Mouse (Mus musculus): ENCODE results near the gene Tmem123. TPM values are rescaled to one million over a fixed set of nuclear protein-coding genes. Genes with fewer than 3 reads are reported as not detected.
A peak's percentile ranks its signal among the peaks of the same experiment; 100 is the strongest.

Tmem123 gene
- total RNA-seq, 1 experiment from 2014 or later: 209 TPM

DNA sequence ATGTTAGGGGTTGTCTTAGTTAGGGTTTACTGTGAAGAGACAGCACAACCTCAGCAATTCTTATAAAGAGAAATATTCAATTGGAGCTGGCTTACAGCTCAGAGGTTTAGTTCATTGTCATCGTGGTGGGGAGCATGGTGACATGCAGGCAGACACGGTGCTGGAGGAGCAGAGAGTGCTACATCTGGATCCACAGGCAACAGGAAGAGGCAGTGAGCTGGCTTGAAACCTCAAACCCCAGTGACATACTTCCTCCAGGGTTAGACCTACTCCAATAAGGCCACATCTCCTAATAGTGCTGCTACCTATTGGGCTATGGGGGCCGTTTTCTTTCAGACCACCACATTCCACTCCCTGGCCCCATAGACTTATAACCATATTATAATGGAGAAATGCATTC lies 12.1 kb downstream of the Tmem123 start:
- DNase-seq: no peak

DNA sequence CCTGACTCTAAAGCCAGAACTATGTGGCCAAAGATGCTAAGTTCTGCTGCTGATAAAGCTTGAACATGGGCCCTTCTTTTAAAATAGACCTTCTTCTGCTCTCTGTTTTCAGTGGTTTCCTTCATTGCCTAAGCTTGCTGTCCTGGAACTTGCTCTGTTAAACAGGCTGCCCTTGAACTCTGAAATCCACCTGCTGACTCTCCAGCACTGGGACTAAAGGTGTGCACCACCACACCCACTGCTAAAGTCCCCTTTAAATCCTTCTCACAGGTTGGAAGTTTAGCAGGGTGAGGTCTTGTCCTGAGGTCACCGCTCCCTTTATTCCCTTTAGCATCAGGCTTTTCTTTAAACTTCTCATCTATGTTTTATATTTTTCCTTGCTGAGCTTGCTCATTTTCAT lies 13.1 kb downstream of the Tmem123 start:
- no peak for DNase-seq

DNA sequence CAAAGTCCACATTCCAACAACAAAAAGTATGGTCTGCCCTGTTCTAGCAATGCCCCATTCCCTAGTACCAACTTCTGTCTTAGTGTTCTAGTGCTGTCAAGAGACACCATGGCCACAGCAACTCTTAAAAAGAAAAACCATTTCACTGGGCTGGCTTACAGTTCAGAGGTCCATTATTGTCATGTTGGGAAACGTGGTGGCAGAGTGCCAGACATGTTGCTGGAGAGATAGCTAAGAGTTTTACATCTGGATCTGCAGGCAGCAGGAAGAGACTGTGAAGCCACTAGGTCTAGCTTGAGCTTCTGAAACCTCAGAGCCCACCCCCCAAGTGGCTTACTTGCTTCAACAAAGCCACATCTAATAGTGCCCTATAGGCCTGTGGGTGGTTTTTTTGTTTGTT lies 13.8 kb downstream of the Tmem123 start:
- DNase-seq: peak; percentile 24

DNA sequence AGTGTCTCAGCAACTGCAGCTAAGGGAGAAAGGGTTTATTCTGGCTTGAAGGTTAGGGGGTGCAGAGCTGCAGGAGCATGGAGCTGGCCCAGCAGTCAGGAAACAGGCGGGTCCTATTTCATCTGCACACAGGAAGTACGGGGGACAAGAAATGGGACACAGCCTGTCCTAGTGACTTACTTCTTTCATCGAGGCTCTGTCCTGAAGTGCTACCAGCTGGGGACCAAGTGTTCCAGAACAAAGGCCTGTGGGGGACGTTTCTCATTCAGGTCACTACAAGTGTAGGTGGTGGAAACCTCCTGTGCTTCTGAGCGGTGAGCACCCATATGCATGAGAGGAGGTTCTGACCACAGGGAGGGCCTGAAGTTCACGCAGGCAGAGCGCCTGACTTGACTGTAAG lies 14.9 kb downstream of the Tmem123 start:
- no peak for DNase-seq

DNA sequence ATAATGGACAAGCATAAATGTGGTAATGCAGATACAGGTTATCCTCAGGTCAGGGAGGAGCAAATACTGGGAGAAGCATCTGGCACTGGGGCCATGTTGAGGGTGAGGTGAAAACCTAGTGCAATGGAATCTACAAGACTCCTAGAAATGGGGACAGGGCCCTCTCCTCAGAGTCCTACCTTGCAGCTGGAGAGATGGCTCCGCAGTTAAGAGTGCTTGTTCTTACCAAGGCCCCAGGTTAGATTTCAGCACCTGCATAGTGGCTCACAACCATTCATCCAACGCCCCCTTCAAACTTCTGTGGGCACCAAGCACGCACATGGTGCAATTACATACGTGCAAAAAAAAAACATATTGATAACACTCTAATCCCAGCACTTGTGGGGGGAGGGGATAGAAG lies 15.9 kb downstream of the Tmem123 start:
- DNase-seq: no peak

DNA sequence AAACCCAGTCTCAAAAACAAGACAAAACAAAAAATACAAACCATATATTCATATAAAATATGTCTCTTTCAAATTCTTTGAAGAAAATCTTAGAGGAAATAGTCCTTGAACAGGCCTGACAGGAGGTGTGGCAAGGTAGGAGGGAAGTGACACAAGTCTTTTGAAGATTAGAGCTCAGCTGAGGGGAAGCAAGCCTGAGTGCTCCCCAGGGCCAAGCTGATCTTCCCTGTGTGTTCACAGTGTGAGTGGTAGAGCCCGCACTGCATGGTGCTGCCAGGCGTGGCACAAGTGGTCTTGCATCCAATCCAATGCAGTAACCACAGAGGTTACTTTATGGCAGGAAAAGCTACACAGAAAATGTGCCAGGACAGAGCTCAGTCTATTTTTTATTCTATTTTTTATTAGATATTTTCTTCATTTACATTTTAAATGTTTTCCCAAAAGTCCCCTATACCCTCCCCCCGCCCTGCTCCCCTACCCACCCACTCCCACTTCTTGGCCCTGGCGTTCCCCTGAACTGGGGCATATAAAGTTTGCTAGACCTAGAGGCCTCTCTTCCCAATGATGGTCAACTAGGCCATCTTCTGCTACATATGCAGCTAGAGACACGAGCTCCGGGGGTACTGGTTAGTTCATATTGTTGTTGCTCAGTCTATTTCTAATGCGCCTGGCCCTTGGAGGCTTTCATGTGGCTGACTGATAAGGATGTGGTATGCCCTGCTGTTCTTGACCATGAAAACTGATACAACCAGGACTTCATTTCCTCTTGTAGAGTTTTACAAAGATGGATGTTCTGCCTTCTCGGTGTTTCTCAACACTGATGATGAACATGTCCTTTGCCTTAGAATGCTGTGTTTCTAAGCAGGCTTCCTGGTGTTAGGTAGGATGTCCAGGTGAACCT lies 16.7 kb downstream of the Tmem123 start:
- no peak for DNase-seq

DNA sequence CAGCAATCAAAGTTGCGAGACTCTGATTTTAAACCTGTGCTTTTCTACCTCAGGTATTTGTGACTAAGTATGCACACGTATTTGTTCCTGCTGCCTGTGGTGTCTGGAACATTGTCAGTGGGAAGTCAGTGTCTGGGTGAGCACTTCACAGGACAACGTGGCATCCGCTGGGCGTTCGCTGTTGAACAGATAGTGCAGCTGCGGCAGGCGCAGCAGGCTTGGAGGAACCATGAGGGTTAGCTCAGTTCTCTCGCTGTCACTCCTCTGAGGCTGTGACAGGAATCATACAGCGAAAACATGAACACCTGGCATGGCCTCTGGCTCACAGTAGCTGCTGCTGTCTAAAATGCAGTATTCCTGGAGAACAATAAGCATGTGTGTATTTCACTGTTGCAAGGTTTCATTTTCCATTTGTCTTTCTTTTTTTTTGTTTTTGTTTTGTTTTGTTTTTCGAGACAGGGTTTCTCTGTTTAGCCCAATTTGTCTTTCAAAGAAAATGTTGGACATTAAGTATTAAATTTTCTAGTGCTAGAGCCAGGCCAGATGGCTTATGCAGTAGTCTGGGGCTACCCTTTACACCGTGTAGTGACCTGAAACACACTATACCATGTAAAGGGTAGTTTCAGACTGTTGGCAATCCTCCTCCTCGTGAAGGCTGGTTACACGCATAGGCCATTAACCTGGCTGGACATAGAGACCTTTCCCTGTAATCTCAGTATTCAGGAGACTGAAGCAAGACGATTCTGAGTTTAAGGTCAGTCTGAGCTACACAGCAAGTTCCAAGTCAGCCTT lies 20.2 kb downstream of the Tmem123 start:
- DNase-seq: no peak

DNA sequence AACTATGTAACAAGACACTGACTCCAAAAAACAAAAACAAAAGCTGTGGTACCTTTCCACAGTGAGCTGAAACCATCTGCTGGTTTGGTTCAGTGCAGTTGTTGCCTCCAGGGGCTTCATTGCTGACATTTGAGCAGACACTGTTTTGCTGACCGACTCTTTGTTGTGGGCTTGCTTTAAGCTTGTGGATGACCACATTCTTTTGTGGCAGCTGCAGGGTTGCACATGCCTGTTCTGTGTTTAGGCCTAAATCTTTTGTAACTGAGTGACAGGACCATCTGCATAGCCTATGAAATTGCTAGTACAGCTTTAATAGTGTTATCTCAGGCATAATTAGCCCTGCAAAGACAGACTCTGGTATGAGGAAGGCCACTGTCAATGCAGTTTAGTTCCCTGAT lies 20.8 kb downstream of the Tmem123 start:
- no peak for DNase-seq

DNA sequence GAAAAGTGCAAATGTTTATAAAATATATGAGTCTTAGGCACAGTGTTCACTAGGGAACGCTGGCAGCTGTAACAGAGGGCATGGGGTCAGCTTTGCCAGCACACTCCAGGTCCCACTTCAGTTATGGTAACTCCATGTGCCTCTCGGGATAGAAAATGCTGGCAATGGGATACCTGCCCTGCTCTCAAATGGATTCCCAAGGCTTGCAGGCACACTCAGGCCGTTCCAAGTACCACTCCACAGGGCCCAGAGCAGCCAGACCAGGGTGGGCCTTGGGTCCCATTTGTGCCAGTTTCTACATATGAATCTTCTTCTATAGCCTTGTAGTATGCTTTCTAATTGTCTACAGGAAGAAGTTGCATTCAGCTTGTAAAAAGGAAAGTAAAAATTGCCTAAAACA lies 21.6 kb downstream of the Tmem123 start:
- no peak for DNase-seq

DNA sequence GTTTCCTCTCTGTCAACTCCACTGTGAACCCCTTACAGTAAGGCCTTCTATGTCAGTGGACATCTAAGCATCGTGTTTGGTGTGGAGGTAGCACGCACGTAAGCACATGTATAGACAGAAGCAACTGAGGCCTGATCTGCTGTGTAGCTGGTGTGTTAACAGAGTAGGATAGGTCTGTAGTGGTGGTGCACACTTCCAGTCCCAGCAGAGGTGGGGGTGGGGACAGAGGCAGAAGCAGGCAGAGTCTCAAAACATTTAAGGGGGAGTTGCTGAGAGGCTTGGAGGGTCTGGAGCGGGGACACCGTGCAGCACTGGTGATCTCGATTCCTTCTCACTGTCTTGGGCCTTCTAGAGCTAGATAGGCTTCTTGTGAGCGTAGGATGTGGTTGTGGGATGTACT lies 22.2 kb downstream of the Tmem123 start:
- no peak for DNase-seq

DNA sequence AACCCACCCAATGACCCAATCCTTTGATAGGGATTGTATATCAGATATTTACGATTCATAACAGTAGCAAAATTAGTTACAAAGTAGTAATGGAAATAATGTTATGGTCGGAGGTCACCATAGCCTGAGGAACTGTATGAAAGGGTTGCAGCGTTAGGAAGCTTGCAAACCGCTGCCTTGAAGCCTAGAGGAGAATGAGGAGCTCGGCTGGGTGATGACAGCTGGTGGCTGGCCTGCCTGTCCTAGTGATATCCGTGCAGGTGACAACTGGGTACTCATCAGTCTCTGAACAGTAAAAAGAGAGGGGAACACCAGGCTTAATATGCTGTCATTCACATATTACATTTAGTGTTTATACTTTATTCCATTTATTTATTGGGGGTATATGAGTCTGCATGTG lies 24.6 kb downstream of the Tmem123 start:
- no peak for DNase-seq

DNA sequence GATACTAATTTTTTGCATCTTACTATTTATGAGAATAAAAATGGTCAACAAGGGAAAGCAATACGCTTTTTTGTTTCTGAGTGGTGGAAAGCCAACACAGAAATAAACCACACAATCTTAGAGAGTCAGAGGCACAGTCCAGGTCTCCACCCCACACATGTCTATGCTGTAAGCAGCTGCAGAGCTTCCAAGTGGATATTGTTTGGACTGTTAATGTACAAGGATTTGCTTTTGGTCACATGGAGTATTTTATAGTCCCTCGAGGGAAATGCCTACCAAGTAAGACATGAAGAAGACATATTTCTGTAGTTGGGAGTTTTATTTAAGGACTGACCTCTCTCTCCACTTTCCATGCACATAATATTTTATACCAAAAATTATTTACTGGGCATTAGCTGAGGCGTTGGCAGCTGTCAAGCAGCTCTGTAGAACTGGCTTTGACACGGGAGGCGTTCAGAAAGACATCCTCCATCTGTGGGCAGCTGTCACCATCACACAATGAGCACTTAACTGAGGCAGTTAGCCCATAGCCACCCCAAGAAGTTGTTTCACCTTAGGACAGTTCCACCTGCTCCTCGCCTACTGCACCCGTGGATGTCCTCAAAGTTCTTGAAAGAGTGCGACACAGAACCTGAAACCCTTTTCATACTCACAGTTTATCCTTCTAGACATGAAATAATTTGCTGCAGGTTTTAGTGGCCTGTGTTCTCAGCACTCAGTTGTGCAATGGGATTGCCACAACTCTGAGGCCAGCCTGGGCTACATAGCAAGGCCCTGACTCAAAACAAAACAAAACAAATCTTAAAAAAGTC lies 26.1 kb downstream of the Tmem123 start:
- no peak for DNase-seq

DNA sequence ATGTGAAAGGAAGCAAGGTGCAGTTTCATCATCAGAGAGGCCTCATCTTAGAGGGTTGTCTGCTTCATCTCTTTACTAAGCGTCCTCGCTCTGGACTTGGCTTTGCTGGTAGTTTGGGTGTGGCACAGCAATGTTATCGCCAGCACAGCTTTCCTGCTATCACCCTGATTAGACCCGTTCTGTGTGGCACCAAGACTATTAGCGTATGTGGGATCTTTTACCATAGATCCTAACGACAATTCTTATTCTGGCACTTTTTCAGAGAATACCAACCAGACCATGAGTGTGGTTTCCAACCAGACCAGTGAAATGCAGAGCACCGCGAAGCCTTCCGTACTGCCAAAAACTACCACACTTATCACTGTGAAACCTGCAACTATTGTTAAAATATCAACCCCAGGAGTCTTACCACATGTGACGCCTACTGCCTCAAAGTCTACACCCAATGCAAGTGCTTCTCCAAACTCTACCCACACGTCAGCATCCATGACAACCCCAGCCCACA lies 26.8 kb downstream of the Tmem123 start:
- no peak for DNase-seq

DNA sequence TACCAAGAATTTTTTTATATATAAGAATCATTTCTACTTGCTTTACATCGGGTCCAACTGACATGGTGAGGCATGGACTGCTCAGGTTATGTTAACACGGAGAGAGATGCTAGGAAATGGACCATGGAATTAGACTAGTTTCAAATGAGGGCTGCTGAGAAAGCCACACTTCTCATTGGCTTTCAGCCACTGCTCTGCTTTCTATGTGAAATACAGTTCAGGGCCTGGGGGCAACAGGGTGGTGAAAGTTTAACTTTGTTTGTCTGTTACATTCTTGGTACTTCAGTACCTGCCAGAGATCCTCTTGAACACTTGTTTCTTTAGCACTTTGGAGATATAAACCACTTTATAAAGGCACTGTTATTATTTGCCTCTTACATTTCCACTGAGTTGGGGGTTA lies 29.7 kb downstream of the Tmem123 start:
- DNase-seq: no peak

DNA sequence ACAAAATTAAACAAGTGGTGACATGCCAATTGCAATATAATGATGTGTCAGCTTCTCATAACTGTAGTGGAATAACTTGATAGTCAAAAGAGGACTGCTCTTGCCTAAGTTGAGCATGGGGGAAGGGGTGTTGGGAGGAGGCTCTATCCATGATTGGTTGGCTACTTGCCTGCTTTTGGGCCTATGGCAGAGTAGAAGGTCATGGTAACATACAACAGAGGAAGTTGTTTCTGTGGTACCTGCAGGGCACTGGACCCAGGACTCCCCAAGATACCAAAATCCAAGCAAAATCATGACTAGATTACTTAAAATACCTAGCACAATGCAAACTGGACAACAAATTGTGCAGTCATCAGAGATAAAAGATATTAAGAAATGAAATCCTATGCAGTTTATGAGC lies 31.7 kb downstream of the Tmem123 start:
- DNase-seq: no peak

DNA sequence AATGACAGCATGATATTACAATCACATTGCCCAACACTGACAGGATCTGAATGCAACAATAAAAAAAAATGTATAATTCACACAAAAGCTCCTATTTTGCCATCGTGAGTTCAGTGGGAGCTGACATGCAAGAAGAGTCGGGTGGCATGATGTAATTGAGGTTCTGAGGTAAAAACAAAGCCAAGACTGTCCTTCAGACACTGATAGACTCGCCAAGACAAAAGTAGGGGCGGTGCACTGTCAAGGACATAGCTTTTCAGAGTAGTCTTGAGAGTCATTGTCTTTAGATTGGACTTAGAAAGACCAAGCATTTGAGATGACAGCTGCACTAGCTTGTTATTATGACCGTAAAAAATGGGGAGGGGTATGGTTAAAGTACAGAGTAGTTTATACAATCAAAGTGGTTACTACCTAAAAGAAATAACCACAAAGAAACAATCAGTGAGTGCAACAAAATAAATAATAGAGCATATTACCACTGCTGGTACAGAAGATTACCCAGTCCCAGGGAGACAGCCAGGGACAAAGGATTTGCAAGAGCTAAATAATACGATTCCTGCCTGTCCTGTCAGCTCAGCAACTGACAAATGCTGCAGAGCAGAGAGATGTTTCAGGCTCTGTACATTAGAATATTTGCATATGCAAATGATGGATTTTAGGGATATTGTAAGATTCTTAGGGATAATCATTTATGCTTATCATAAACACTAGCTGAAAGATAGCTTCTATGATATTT lies 32.5 kb downstream of the Tmem123 start:
- DNase-seq: no peak

DNA sequence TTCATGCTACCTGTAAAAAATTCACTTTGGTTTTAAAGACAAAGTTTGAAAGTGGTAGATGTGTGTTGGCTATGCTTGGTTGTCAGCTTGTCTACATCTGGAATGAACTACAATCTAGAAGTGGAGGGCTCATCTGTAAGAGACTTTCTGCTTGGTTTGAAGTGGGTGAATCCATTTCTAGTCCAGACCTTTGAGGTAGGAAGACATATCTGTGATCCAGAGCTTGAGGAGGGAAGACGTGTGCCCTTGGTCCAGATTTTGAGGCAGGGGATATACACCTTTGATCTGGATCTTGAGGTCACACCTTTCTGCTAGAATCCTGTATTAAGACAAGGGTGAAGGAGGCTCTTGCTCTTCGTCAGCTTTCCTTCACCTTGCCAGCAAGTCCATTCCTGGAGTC lies 33.7 kb downstream of the Tmem123 start:
- no peak for DNase-seq

DNA sequence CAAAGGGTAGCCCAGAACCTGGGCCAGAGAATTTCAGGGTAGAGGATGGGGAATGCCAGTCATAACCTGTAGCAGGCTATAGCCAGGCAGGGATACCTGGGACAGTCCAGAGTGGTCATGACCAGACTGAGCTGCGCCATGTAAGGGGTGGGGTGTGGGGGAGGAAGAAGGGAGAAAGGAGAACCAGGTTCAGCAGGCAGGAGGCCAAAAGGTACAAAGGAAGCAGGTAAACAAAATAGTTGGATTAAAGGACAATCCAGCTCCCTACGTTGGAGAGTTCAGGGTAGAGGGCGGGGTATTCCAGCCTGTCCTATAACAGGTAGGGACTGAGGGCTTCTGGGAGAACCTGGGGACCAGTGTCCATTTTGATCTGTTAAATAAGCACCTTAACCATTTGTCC lies 34.7 kb downstream of the Tmem123 start:
- DNase-seq: no peak

DNA sequence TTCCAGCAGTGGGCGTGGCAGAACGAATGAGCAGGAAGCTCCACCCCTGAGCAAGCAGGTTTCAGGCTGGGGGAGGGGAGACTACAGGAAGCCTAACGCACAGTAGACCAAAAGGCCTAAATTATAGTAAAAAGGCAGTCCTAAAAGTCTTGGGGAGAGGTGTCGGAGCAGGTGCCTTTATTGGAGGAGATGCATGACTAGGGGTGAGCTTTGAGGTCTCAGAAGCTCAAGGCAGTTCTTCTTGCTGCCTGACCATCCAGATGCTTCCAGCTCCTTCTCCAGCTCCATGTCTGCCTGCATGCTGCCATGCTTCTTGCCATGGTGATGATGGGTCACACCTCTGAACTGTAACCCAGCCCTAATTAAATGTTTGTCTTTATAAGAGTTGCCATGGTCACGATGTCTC lies 41.3 kb downstream of the Tmem123 start:
- no peak for DNase-seq

DNA sequence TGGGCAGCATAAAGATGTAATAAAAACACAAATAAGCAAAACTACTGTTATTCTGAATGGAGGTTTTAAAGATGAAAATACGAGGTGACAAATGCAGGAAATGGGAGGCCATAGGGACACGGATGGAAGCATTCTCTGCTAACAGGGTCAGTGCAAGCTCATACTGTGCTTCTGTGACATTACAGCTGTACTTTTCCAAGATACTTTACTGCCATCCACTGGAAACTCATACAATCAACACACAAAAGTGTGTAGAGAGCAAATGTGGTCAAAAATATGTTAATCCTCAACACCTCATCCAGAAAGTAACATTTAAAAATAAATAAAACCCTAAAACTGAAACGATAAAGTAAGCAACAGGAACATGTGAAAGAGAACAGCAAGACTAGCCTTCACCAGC lies 58.9 kb downstream of the Tmem123 start:
- no peak for DNase-seq

DNA sequence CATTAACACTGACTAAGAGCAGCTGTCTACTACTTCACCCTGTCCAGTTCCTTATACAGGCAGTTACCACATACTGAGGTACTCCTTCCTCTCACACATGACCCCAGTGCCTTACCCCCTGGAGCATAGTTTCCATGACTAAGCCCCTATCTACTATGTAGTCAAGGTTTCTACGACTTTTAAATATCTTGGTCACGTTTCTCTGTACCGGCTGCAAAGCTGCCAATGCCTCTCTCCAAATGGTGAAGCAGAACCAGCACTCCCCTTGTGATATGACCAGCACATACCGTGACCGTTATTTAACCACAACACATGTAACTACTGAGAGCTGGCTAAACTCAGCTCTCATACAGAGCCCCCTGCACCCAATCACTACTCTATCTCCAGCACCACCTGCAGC lies 61.1 kb downstream of the Tmem123 start:
- DNase-seq: no peak

DNA sequence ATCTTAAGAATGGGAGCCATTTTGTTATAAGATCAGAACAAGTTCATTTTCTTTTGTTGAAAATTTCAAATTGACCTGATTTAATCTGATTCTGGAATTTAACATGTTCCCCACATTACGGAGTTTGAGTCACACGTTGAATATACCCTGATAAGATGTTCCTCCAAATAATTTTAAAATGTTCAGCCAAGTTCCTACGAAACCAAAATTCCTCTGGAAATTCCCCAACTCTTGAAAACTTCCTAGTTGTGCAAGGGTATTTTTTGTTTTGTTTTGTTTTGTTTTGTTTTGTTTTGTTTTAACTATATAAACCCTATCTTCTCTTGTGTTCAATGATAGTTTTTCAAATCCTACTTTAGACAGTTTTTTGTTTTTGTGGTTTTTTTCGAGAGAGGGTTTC lies 64.9 kb downstream of the Tmem123 start:
- DNase-seq: no peak
